Mouse (Mus musculus): ENCODE data around the gene Smarca1. TPM values are rescaled to one million over a fixed set of nuclear protein-coding genes. Genes with fewer than 3 reads are reported as not detected.

Gene Smarca1
- 3.1 and 3.7 TPM in 2 replicates for polyA plus RNA-seq (2015; fragmentation: Nextera tagmentation; extraction: Ambion mirVana)

GRCm38 (mm10) chrX:47892431-47893024, at the start of gene Smarca1:
Smarca1 (minus strand) TSS chrX:47892974.
- peak within 1 kb of the TSS; percentile 45 for H3K4me3 ChIP-seq (replicated peaks)
- no peaks in the 10 kb centered on the region for H3K36me3 ChIP-seq (replicated peaks)
- H3K4me1 ChIP-seq (replicated peaks) = no peaks in the 10 kb centered on the region
- peak within 1 kb of the TSS; percentile 50 for H3K4me2 ChIP-seq
- no peak within 1 kb of the TSS for H3K27ac ChIP-seq (replicated peaks)
- 11% methylated on average over 17 of the region's 17 CpGs for WGBS (ENCODE audit: insufficient replicate concordance)
- no peak within 1 kb of the TSS for H3K9ac ChIP-seq
- H3K27me3 ChIP-seq = peaks cover 13% of the 10 kb centered on the region
- ATAC-seq (ENCODE audit: insufficient read depth) = no peak
- H3K9me3 ChIP-seq (replicated peaks) = no peaks in the 10 kb centered on the region

GRCm38 (mm10) chrX:47937740-47938139, 45.0 kb upstream of the Smarca1 start:
- no peak overlapping the region for H3K4me2 ChIP-seq
- no peak overlapping the region for H3K27ac ChIP-seq (replicated peaks)
- no peak overlapping the region for H3K9ac ChIP-seq
- no peak overlapping the region for H3K4me3 ChIP-seq (replicated peaks)
- WGBS (ENCODE audit: insufficient replicate concordance) = 46% methylated on average over 2 of the region's 2 CpGs
- H3K9me3 ChIP-seq (replicated peaks) = no peaks in the 10 kb centered on the region
- no peak for ATAC-seq (ENCODE audit: insufficient read depth)
- 0 out of 2 replicates have a peak, but pooled peaks cover 2% of the 10 kb centered on the region for H3K36me3 ChIP-seq (replicated peaks)
- H3K4me1 ChIP-seq (replicated peaks) = no peaks in the 10 kb centered on the region
- no peaks in the 10 kb centered on the region for H3K27me3 ChIP-seq

- H3K27ac ChIP-seq (replicated peaks) = no peak overlapping the region
- no peaks in the 10 kb centered on the region for H3K9me3 ChIP-seq (replicated peaks)
- H3K9ac ChIP-seq = no peak overlapping the region
- ATAC-seq (ENCODE audit: insufficient read depth) = no peak
- 0 out of 2 replicates have a peak, but pooled peaks cover 2% of the 10 kb centered on the region for H3K36me3 ChIP-seq (replicated peaks)
- no peaks in the 10 kb centered on the region for H3K27me3 ChIP-seq
- no peaks in the 10 kb centered on the region for H3K4me1 ChIP-seq (replicated peaks)
- no peak overlapping the region for H3K4me2 ChIP-seq
- WGBS (ENCODE audit: insufficient replicate concordance) = 66% methylated on average over 5 of the region's 5 CpGs
- no peak overlapping the region for H3K4me3 ChIP-seq (replicated peaks)
These were observed 44.1 kb upstream of the Smarca1 start for GRCm38 (mm10) chrX:47936885-47937284.

- Histone ChIP-seq H3K4me3 (replicated peaks) (no peak overlapping the region), H3K27me3 (no peaks in the 10 kb centered on the region), H3K9me3 (replicated peaks) (no peaks in the 10 kb centered on the region), H3K36me3 (replicated peaks) (0 out of 2 replicates have a peak, but pooled peaks cover 8% of the 10 kb centered on the region), H3K4me2 (no peak overlapping the region), H3K9ac (no peak overlapping the region), H3K4me1 (replicated peaks) (no peaks in the 10 kb centered on the region), H3K27ac (replicated peaks) (no peak overlapping the region)
- no peak for ATAC-seq (ENCODE audit: insufficient read depth)
- 54% methylated on average over 11 of the region's 11 CpGs for WGBS (ENCODE audit: insufficient replicate concordance)
These were observed 41.6 kb upstream of the Smarca1 start for GRCm38 (mm10) chrX:47934352-47934751.

DNA sequence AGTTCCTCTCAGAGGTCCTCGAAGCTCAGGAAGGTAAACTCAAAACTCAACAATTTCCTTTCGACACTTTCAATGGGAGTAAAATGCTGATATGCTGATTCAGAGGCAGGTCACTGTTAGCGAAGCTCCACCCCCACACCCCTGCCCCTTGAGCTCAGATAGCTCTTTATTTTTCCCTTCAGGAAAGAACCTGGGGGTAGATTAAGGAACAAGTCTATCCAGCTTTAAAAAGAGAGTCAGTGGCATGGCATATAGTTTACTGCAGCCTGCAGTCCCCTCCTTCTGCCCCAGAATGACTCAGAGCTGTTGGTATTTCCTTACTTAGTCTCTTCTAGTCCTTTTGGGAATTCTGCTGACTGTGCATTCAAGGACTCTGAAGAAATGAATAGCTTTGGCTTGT, 37.7 kb upstream of the Smarca1 start:
- Histone ChIP-seq H3K9me3 (replicated peaks) (no peaks in the 10 kb centered on the region), H3K27ac (replicated peaks) (no peak overlapping the region), H3K27me3 (no peaks in the 10 kb centered on the region), H3K4me2 (no peak overlapping the region), H3K9ac (no peak overlapping the region), H3K4me3 (replicated peaks) (no peak overlapping the region), H3K4me1 (replicated peaks) (no peaks in the 10 kb centered on the region), H3K36me3 (replicated peaks) (0 out of 2 replicates have a peak, but pooled peaks cover 8% of the 10 kb centered on the region)
- ATAC-seq (ENCODE audit: insufficient read depth) = no peak
- 57% methylated on average over 3 of the region's 3 CpGs for WGBS (ENCODE audit: insufficient replicate concordance)

- no peak overlapping the region for H3K4me3 ChIP-seq (replicated peaks)
These were observed 35.2 kb upstream of the Smarca1 start for GRCm38 (mm10) chrX:47927981-47928380.

GRCm38 (mm10) chrX:47920541-47920940, 27.8 kb upstream of the Smarca1 start:
- H3K36me3 ChIP-seq (replicated peaks) = no peaks in the 10 kb centered on the region
- H3K9ac ChIP-seq = no peak overlapping the region
- H3K27me3 ChIP-seq = no peaks in the 10 kb centered on the region
- no peak for ATAC-seq (ENCODE audit: insufficient read depth)
- H3K4me1 ChIP-seq (replicated peaks) = no peaks in the 10 kb centered on the region
- 60% methylated on average over 5 of the region's 5 CpGs for WGBS (ENCODE audit: insufficient replicate concordance)
- H3K27ac ChIP-seq (replicated peaks) = no peak overlapping the region
- H3K9me3 ChIP-seq (replicated peaks) = no peaks in the 10 kb centered on the region
- H3K4me2 ChIP-seq = no peak overlapping the region
- no peak overlapping the region for H3K4me3 ChIP-seq (replicated peaks)

More at GRCm38 (mm10) chrX:47927981-47928380, 35.2 kb upstream of the Smarca1 start:
- no peaks in the 10 kb centered on the region for H3K9me3 ChIP-seq (replicated peaks)
- H3K9ac ChIP-seq = no peak overlapping the region
- H3K4me2 ChIP-seq = no peak overlapping the region
- no peaks in the 10 kb centered on the region for H3K4me1 ChIP-seq (replicated peaks)
- H3K36me3 ChIP-seq (replicated peaks) = 0 out of 2 replicates have a peak, but pooled peaks cover 5% of the 10 kb centered on the region
- H3K27me3 ChIP-seq = no peaks in the 10 kb centered on the region
- WGBS (ENCODE audit: insufficient replicate concordance) = 40% methylated on average over 3 of the region's 3 CpGs
- ATAC-seq (ENCODE audit: insufficient read depth) = no peak
- H3K27ac ChIP-seq (replicated peaks) = no peak overlapping the region

DNA sequence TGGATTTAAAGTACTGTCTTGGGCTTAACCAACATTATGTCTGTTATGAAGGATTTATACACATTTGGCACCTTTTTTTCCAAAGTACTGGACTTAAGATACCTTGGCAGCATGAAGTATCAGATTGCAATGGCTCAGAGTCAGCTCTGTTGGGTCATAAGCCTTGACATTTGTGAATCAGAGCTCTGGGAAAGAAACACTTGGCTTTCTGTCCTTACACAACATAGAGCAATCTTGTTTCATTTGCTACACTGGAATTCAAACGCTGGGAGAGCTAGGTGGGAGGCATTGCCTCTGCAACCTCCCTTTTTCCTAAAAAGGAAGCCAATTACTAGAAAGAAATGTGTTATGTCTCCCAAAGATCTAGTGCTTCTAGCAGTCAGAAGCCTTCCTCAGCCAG, 24.1 kb upstream of the Smarca1 start:
- Histone ChIP-seq H3K9me3 (replicated peaks) (no peaks in the 10 kb centered on the region), H3K4me3 (replicated peaks) (no peak overlapping the region), H3K27ac (replicated peaks) (no peak overlapping the region), H3K27me3 (no peaks in the 10 kb centered on the region), H3K4me1 (replicated peaks) (no peaks in the 10 kb centered on the region), H3K36me3 (replicated peaks) (no peaks in the 10 kb centered on the region), H3K4me2 (no peak overlapping the region), H3K9ac (no peak overlapping the region)
- ATAC-seq (ENCODE audit: insufficient read depth) = no peak
- WGBS (ENCODE audit: insufficient replicate concordance) = 54% methylated on average over 1 of the region's 1 CpGs

GRCm38 (mm10) chrX:47913543-47913938, 20.8 kb upstream of the Smarca1 start:
- no peaks in the 10 kb centered on the region for H3K27me3 ChIP-seq
- H3K27ac ChIP-seq (replicated peaks) = no peak overlapping the region
- ATAC-seq (ENCODE audit: insufficient read depth) = no peak
- 23% methylated on average over 7 of the region's 7 CpGs for WGBS (ENCODE audit: insufficient replicate concordance)
- H3K9me3 ChIP-seq (replicated peaks) = no peaks in the 10 kb centered on the region
- no peaks in the 10 kb centered on the region for H3K4me1 ChIP-seq (replicated peaks)
- peak overlapping the region; percentile 66 for H3K4me2 ChIP-seq
- H3K9ac ChIP-seq = no peak overlapping the region
- no peak overlapping the region for H3K4me3 ChIP-seq (replicated peaks)
- H3K36me3 ChIP-seq (replicated peaks) = no peaks in the 10 kb centered on the region

DNA sequence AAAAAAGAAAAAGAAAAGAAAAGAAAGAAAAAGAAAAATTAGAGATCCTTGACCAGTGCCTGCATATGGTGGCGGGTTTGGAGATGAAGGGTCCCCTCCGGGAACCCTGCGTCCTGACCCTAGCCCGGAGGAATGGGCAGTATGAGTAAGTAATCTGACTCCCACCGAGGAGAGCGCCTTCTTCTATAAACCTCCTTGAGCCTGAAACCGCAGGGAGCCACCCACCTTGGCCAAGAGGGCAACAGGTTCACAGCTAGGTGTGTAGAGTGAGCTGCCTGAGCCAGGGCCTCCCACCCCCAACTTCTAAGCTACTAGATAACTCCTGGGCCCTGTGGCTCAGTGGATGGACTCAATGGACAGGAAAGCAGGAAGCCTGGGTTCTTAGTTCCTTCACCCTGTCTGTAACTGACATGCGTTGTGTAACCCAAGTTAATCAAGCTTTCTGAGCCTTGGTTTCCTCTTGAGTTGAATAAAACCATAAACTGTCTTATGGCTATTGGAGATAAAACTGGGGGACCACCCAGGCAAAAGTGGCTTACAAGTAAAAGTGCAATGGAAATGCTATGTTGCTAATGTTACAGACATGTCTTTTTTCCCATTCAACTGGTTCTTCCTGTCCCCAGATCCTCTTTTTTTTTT, 20.2 kb upstream of the Smarca1 start:
- H3K36me3 ChIP-seq (replicated peaks) = no peaks in the 10 kb centered on the region
- ATAC-seq (ENCODE audit: insufficient read depth) = no peak
- peak overlapping the region; percentile 63; the same call in 1 of the 2 replicates for H3K9ac ChIP-seq
- H3K9me3 ChIP-seq (replicated peaks) = no peaks in the 10 kb centered on the region
- H3K4me3 ChIP-seq (replicated peaks) = peak overlapping the region; percentile 72
- no peaks in the 10 kb centered on the region for H3K4me1 ChIP-seq (replicated peaks)
- no peaks in the 10 kb centered on the region for H3K27me3 ChIP-seq
- WGBS (ENCODE audit: insufficient replicate concordance) = 13% methylated on average over 8 of the region's 8 CpGs
- no peak overlapping the region for H3K27ac ChIP-seq (replicated peaks)
- peak overlapping the region; percentile 66 for H3K4me2 ChIP-seq

- Histone ChIP-seq H3K27ac (replicated peaks) (peak within 1 kb of the TSS; percentile 48), H3K9me3 (replicated peaks) (no peaks in the 10 kb centered on the region)
- 17% methylated on average over 34 of the region's 35 CpGs for WGBS (ENCODE audit: insufficient replicate concordance)
These were observed 19.6 kb upstream of the Smarca1 start, which contains the start of gene Ocrl for GRCm38 (mm10) chrX:47912306-47912792. Ocrl (plus strand) TSS chrX:47912387.

More at GRCm38 (mm10) chrX:47912306-47912792, 19.6 kb upstream of the Smarca1 start, which contains the start of gene Ocrl:
- Histone ChIP-seq H3K36me3 (replicated peaks) (no peaks in the 10 kb centered on the region), H3K4me1 (replicated peaks) (no peaks in the 10 kb centered on the region), H3K4me2 (peak within 1 kb of the TSS; percentile 66), H3K4me3 (replicated peaks) (peak within 1 kb of the TSS; percentile 72), H3K27me3 (no peaks in the 10 kb centered on the region), H3K9ac (peak within 1 kb of the TSS; percentile 63)
- ATAC-seq (ENCODE audit: insufficient read depth) = peak; percentile 70
